16 mouse cellular contexts compared by ENCODE assay signal in the genomic region with DNA sequence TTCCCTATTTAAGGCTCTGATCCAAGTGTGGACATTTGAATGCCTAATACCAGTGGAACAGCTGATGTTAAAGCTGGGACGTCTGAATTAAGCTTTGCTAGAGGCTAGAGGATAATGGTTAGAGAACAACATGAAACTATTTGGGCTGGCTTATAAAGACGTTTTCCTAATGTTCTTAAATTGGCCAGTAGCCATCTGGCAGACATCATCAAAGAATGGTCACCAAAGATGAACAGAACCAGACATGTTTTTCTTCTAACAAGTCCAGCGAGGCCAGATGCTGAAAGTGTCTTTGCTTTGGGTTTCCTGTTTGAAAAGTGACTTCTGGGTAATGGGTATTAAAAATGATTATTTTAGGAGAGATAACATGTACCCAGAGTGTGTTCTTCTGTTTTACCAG. TPM values are rescaled to one million over a fixed set of nuclear protein-coding genes. Genes with fewer than 3 reads are reported as not detected.
DNase-seq lines count a peak whose midpoint lies in the region; ATAC-seq and TF ChIP-seq lines count a peak whose summit lies in the region.
"Had no signal": no experiment of that assay in that cellular context is flagged by ENCODE, and none has a peak within 500 bp of the region (broad histone marks: within the 10 kb centered on the region; RNA-seq: fewer than 3 reads in every experiment).

No protein-coding gene starts in this region.

- H3K4me1 ChIP-seq in heart, postnatal 0 days (ENCODE audit: control insufficient read depth, insufficient read depth), result peaks cover 12% of the 10 kb centered on the region
- H3K4me1 ChIP-seq in heart, embryonic 12.5 days (replicated peaks), result peaks cover 29% of the 10 kb centered on the region
- H3K4me1 ChIP-seq in lung, embryonic 14.5 days (ENCODE audit: insufficient read depth), result peaks cover 3% of the 10 kb centered on the region; the same call in 1 of the 2 replicates
- peaks cover 5% of the 10 kb centered on the region for H3K4me1 ChIP-seq in lung, adult 2 months (ENCODE audit: control insufficient read depth, insufficient read depth, low read length)

- H3K4me2 ChIP-seq in heart, postnatal 0 days (ENCODE audit: low read depth, low read length), result no peak overlapping the region
- no peak overlapping the region for H3K4me2 ChIP-seq in heart, embryonic 12.5 days
- no peak overlapping the region for H3K4me2 ChIP-seq in lung, embryonic 14.5 days
- H3K4me2 ChIP-seq: embryonic facial prominence, embryonic 13.5 days; liver, embryonic 15.5 days; neural tube, embryonic 13.5 days; stomach, embryonic 15.5 days had no signal

- no peaks in the 10 kb centered on the region for H3K36me3 ChIP-seq in heart, postnatal 0 days (replicated peaks; ENCODE audit: control insufficient read depth, insufficient read depth, low read length)
- no peaks in the 10 kb centered on the region for H3K36me3 ChIP-seq in heart, embryonic 12.5 days
- H3K36me3 ChIP-seq in lung, embryonic 14.5 days (ENCODE audit: insufficient read depth), result no peaks in the 10 kb centered on the region
- H3K36me3 ChIP-seq: embryonic facial prominence, embryonic 13.5 days; liver, embryonic 15.5 days; neural tube, embryonic 13.5 days; stomach, embryonic 15.5 days had no signal

- no peak for TF ChIP-seq EP300 in heart, postnatal 0 days (IDR thresholded peaks at IDR 0.05; ENCODE audit: low read depth)

- TF ChIP-seq POLR2A in lung, adult 2 months (IDR thresholded peaks at IDR 0.05; ENCODE audit: borderline replicate concordance, extremely low read depth, low read depth, low read length), result no peak

- TF ChIP-seq CTCF in heart, postnatal 0 days (IDR thresholded peaks at IDR 0.05; ENCODE audit: low read depth), result no peak
- no peak for TF ChIP-seq CTCF in lung, embryonic 14.5 days (IDR thresholded peaks at IDR 0.05; ENCODE audit: low read depth)
- no peak for TF ChIP-seq CTCF in lung, adult 2 months (IDR thresholded peaks at IDR 0.05; ENCODE audit: insufficient read depth, low read length)

- WGBS in heart, postnatal 0 days, result 32% methylated on average over 3 of the region's 3 CpGs
- 43% methylated on average over 3 of the region's 3 CpGs for WGBS in heart, embryonic 12.5 days
- 27% methylated on average over 3 of the region's 3 CpGs for WGBS in lung, embryonic 14.5 days
- 32% methylated on average over 3 of the region's 3 CpGs for WGBS in lung, adult 2 months

- peak; percentile 31 for DNase-seq in heart, postnatal 0 days (ENCODE audit: low spot score)
- DNase-seq in lung, embryonic 14.5 days, result peak; percentile 82
- no peak for DNase-seq in lung, adult 2 months
- peak; percentile 44 for DNase-seq in gonadal fat pad, adult 2 months (ENCODE audit: low read depth)
- peak; percentile 44 for DNase-seq in lung, postnatal 36 days
- no peak for DNase-seq in embryo, embryonic 10 days (ENCODE audit: low spot score)
- DNase-seq: cerebellum, adult 8-10 months; gastrocnemius, postnatal 10 days; kidney, adult 18-20 months; thymus, adult 2 months had no signal

- H3K27ac ChIP-seq in heart, postnatal 0 days (ENCODE audit: low read depth), result no peak overlapping the region
- H3K27ac ChIP-seq in heart, embryonic 12.5 days (ENCODE audit: poor library complexity, severe bottlenecking), result no peak overlapping the region
- H3K27ac ChIP-seq in lung, embryonic 14.5 days (ENCODE audit: low read depth), result no peak overlapping the region
- H3K27ac ChIP-seq: embryonic facial prominence, embryonic 13.5 days; liver, embryonic 15.5 days; neural tube, embryonic 13.5 days; stomach, embryonic 15.5 days had no signal

- H3K9ac ChIP-seq in heart, postnatal 0 days (replicated peaks; ENCODE audit: low read depth, low read length), result no peak overlapping the region
- H3K9ac ChIP-seq in heart, embryonic 12.5 days, result no peak overlapping the region
- no peak overlapping the region for H3K9ac ChIP-seq in lung, embryonic 14.5 days
- H3K9ac ChIP-seq: embryonic facial prominence, embryonic 13.5 days; liver, embryonic 15.5 days; neural tube, embryonic 13.5 days; stomach, embryonic 15.5 days had no signal

- 0 out of 2 replicates have a peak, but pooled peaks cover 3% of the 10 kb centered on the region for H3K9me3 ChIP-seq in heart, postnatal 0 days (replicated peaks; ENCODE audit: control insufficient read depth, low read length)
- H3K9me3 ChIP-seq in heart, embryonic 12.5 days (replicated peaks), result no peaks in the 10 kb centered on the region; the same call in 1 of the 2 replicates
- H3K9me3 ChIP-seq in lung, embryonic 14.5 days (ENCODE audit: low read depth, low read length), result no peaks in the 10 kb centered on the region
- H3K9me3 ChIP-seq: embryonic facial prominence, embryonic 13.5 days; liver, embryonic 15.5 days; neural tube, embryonic 13.5 days; stomach, embryonic 15.5 days had no signal

- no peak overlapping the region for H3K4me3 ChIP-seq in heart, postnatal 0 days (ENCODE audit: low read depth, low read length)
- no peak overlapping the region for H3K4me3 ChIP-seq in heart, embryonic 12.5 days
- no peak overlapping the region for H3K4me3 ChIP-seq in lung, embryonic 14.5 days (ENCODE audit: low read depth, low read length)
- H3K4me3 ChIP-seq in lung, adult 2 months (replicated peaks; ENCODE audit: extremely low read depth, low read depth, low read length), result no peak overlapping the region
- H3K4me3 ChIP-seq: embryonic facial prominence, embryonic 13.5 days; liver, embryonic 15.5 days; neural tube, embryonic 13.5 days; stomach, embryonic 15.5 days had no signal

- ATAC-seq in heart, postnatal 0 days (ENCODE audit: insufficient read depth, low read depth), result no peak
- no peak for ATAC-seq in heart, embryonic 12.5 days (ENCODE audit: insufficient number of reproducible peaks, low FRiP score)
- no peak for ATAC-seq in lung, embryonic 14.5 days (ENCODE audit: insufficient read depth)
- ATAC-seq: hindbrain, embryonic 16.5 days had no signal

- no peaks in the 10 kb centered on the region for H3K27me3 ChIP-seq in heart, postnatal 0 days (ENCODE audit: control insufficient read depth, insufficient read depth, low read length)
- H3K27me3 ChIP-seq in heart, embryonic 12.5 days (replicated peaks), result no peaks in the 10 kb centered on the region
- no peaks in the 10 kb centered on the region for H3K27me3 ChIP-seq in lung, embryonic 14.5 days (ENCODE audit: insufficient read depth, low read length)
- H3K27me3 ChIP-seq: embryonic facial prominence, embryonic 13.5 days; liver, embryonic 15.5 days; neural tube, embryonic 13.5 days; stomach, embryonic 15.5 days had no signal

RNA-seq across cellular contexts. Expression of gene Tgfbr1, which starts 10.1 kb away (rescaled TPM):
- total RNA-seq in heart, postnatal 0 days (2014; rRNA removed; ENCODE audit: low replicate concordance), result 19.8 and 21.8 TPM in 2 replicates
- polyA plus RNA-seq in heart, postnatal 0 days (2015; fragmentation: Nextera tagmentation; extraction: Ambion mirVana), result 7.6 and 7.8 TPM in 2 replicates
- polyA plus RNA-seq in heart, embryonic 12.5 days (2016; fragmentation: Nextera tagmentation; extraction: Ambion mirVana), result 51.7 and 54.7 TPM in 2 replicates
- 36.6 and 38.4 TPM in 2 replicates for polyA plus RNA-seq in lung, embryonic 14.5 days (2014; fragmentation: Nextera tagmentation; extraction: Ambion mirVana)
- 6.2 and 9.9 TPM in 2 replicates for polyA plus RNA-seq in lung, adult 2 months (2012; rRNA removed)
- 14.2 and 16.1 TPM in 2 replicates for polyA plus RNA-seq in gonadal fat pad, adult 2 months (2012; rRNA removed)

Comparison
In these comparisons a context has a peak if more than half of its experiments do, and no peak if none do; other contexts are left out.
1. DNase-seq: peak in heart, postnatal 0 days (single experiment), lung, embryonic 14.5 days (single experiment), gonadal fat pad, adult 2 months (single experiment) and lung, postnatal 36 days (single experiment); none in lung, adult 2 months (single experiment) and embryo, embryonic 10 days (single experiment).